Mouse (Mus musculus) frontal cortex, postnatal 36 days (tissue): Measurements from ENCODE around the gene Pomc.

ENCODE experiments used
- DNase-seq, 2 experiments: peaks; one replicate each; pipeline ENCODE4 v3.0.0; 2022; ENCODE audit warnings: low spot score in 2 of 2

The Pomc gene

GRCm38 (mm10) chr12:3954651-3955050 is at the start of gene Pomc:
TSS of gene Pomc (plus strand) at chr12:3954951.
- no peak for DNase-seq

GRCm38 (mm10) chr12:3905436-3905835 is 49.3 kb upstream of the Pomc start:
- DNase-seq: no peak

- no peak for DNase-seq
These were observed 48.4 kb upstream of the Pomc start for GRCm38 (mm10) chr12:3906308-3906707.

- DNase-seq: no peak
These were observed 47.7 kb upstream of the Pomc start for GRCm38 (mm10) chr12:3907008-3907407.

- DNase-seq: no peak
These were observed 47.3 kb upstream of the Pomc start for GRCm38 (mm10) chr12:3907418-3907817.

GRCm38 (mm10) chr12:3910466-3911093 is 44.2 kb upstream of the Pomc start:
- DNase-seq: no peak

- DNase-seq: no peak
These were observed 42.9 kb upstream of the Pomc start for GRCm38 (mm10) chr12:3911831-3912348.

GRCm38 (mm10) chr12:3915852-3916251 is 38.9 kb upstream of the Pomc start:
- no peak for DNase-seq

GRCm38 (mm10) chr12:3917668-3918341 is 36.9 kb upstream of the Pomc start:
- DNase-seq: no peak

- DNase-seq: no peak
These were observed 36.2 kb upstream of the Pomc start for GRCm38 (mm10) chr12:3918577-3918976.

- no peak for DNase-seq
These were observed 35.3 kb upstream of the Pomc start for GRCm38 (mm10) chr12:3919423-3919822.

- DNase-seq: peak; percentile 61 to 71
These were observed 28.6 kb upstream of the Pomc start for GRCm38 (mm10) chr12:3926127-3926526.

GRCm38 (mm10) chr12:3928841-3929240 is 25.9 kb upstream of the Pomc start:
- peak; percentile 50 to 63 for DNase-seq

- peak; percentile 43 to 67 for DNase-seq
These were observed 24.5 kb upstream of the Pomc start for GRCm38 (mm10) chr12:3930090-3930865.

- DNase-seq: no peak
These were observed 12.7 kb upstream of the Pomc start for GRCm38 (mm10) chr12:3942026-3942425.

GRCm38 (mm10) chr12:3944454-3945073 is 10.2 kb upstream of the Pomc start:
- no peak for DNase-seq

GRCm38 (mm10) chr12:3947503-3947902 is 7.2 kb upstream of the Pomc start:
- DNase-seq: no peak

- DNase-seq: no peak
These were observed 620 bp downstream of the Pomc start for GRCm38 (mm10) chr12:3955371-3955770.

GRCm38 (mm10) chr12:3956351-3956750 is 1.6 kb downstream of the Pomc start:
- no peak for DNase-seq

- peak; percentile 83 to 89 for DNase-seq
These were observed 5.2 kb downstream of the Pomc start for GRCm38 (mm10) chr12:3959791-3960543.

- no peak for DNase-seq
These were observed 5.8 kb downstream of the Pomc start for GRCm38 (mm10) chr12:3960553-3960952.
